Mouse (Mus musculus) cerebellum, adult 9-11 months (tissue): ENCODE measurements around the gene Cyp2c39.
"Not testable (repeated sequence)": the region's sequence is repeated elsewhere in the genome, so short reads cannot be mapped to it uniquely, and the experiment has no call there.

Experiments
- DNase-seq: peaks from one replicate; pipeline ENCODE4 v3.0.0; 2022

Gene Cyp2c39

DNA sequence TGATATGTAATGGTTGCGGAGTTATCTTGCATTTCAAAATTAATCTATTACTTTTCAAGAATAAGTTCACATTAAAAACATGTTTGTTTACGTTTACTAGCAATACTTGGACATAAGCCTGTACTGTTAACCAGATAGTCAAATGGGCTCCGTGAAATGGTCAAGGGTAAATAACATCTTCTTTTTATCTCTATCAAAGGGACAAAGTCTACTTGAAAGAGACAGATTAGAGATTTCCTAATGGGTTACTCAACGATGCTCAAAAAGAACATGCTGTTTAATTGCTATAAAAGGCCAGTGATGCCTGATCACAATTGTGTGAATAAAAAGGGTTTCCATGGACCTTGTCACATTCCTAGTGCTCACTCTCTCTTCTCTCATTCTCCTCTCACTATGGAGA lies at the start of gene Cyp2c39:
TSS of gene Cyp2c39 (plus strand) at position 329 of the 400 bp plus-strand sequence.
- DNase-seq = no peak

DNA sequence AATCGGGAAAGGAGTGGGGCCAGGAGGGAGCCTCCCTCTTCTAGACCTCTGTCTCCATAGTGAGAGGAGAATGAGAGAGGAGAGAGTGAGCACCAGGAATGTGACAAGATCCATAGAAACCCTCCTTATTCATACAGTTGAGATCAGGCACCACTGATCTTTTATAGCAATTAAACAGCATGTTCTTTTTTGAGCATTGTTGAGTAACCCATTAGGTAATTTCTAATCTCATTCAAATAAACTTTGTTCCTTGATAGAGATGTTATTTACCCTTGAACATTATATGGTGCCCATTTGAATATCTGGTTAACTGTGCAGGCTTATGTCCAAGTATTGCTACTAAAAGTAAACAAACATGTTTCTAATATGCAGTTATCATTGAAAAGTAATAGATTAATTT lies 47.7 kb upstream of the Cyp2c39 start, which contains the start of gene Cyp2c38:
TSS of gene Cyp2c38 (minus strand) at position 135 of the 400 bp plus-strand sequence.
- DNase-seq = no peak

DNA sequence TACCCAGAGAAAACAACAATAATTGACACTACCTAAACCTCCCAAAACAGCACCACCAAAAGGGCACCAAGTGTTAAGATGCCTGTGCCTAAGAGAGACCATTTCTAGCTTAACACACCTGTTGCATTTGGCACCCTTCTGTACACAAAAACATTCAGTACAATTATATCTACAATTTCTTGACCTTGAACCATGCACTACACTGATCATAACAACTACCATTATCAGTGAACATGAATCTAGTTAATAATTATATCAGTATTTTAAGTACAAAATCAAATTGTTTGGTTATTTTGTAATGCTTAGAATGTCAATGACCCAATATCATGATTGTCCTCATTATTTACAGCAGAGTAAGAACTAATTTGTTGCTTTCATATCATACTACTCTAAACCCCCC lies 46.7 kb upstream of the Cyp2c39 start:
- no peak for DNase-seq

DNA sequence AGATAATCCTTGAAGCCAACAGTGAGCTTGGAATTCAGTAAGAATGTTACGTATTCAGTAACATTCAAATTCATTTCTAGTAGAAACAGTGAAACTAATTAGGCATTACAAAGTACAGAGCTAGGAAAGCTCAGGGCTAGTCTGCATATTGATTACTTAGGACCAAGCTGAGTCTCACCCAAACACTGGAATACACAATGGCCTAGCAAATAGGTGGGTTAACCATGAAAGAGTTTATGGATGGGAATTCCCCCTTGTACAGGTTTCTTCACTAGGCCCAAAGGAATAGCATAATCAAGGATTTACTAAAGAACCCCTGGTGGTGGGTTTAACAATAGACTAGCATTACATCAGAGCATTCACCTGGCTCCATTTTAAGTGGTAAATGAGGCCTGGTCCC lies 26.7 kb upstream of the Cyp2c39 start:
- not testable (repeated sequence) for DNase-seq

DNA sequence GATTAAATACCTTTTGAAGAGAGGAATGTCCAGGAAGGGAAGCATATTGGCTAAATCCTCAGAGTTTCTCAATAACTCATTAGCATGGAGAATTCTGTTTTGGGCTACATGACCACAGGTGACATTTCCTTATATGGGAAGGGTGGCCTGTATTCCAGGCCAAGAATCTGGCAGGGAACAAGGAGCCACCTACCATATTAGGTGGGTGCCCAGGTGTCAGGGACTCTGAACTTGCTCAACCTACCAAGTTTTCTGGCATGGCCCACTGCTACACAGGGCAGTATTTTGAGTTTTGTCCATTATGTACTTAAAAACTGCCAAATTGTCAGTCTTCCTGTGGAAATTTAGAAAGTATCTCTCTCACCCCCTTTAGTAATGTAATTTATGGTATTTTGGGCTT lies 4.3 kb upstream of the Cyp2c39 start:
- no peak for DNase-seq

DNA sequence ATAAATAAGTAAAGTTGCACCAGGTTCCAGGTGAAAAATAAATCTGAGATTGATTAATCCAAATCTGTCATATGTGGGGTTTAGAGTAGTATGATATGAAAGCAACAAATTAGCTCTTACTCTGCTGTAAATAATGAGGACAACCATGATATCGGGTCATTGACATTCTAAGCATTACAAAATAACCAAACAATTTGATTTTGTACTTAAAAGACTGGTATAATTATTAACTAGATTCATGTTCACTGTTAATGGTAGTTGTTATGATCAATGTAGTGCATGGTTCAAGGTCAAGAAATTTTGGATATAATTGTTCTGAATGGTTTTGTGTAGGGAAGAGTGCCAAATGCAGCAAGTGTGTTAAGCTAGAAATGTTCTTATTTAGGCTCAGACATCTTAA lies 1.1 kb upstream of the Cyp2c39 start:
- no peak for DNase-seq
